Mouse (Mus musculus) retina, embryonic 14.5 days (tissue): Measurements from ENCODE around the gene Fgd3.

Experiments used
- DNase-seq: peaks from one replicate; pipeline ENCODE4 v3.0.0-alpha.2; 2015; ENCODE audit warnings: low spot score

Gene Fgd3

GRCm38 (mm10) chr13:49341012-49341830, 21.1 kb upstream of the Fgd3 start, which contains the start of gene Bicd2:
Gene Bicd2 (plus strand): TSS chr13:49341585.
- DNase-seq: peak; percentile 98

- peak; percentile 57 for DNase-seq
These were observed 18.9 kb upstream of the Fgd3 start for GRCm38 (mm10) chr13:49338893-49339546.

- peak; percentile 41 for DNase-seq
These were observed 15.2 kb upstream of the Fgd3 start for GRCm38 (mm10) chr13:49335077-49335982.

GRCm38 (mm10) chr13:49333250-49333649, 13.1 kb upstream of the Fgd3 start:
- DNase-seq: no peak

- DNase-seq: no peak
These were observed 8.0 kb upstream of the Fgd3 start for GRCm38 (mm10) chr13:49328101-49328500.

- DNase-seq: peak; percentile 78
These were observed 6.4 kb upstream of the Fgd3 start for GRCm38 (mm10) chr13:49326246-49327206.

- no peak for DNase-seq
These were observed 4.8 kb upstream of the Fgd3 start for GRCm38 (mm10) chr13:49324871-49325270.

GRCm38 (mm10) chr13:49322739-49323138, 2.6 kb upstream of the Fgd3 start:
- DNase-seq: no peak

- no peak for DNase-seq
These were observed 2.1 kb upstream of the Fgd3 start for GRCm38 (mm10) chr13:49322169-49322568.

GRCm38 (mm10) chr13:49321452-49321851, 1.3 kb upstream of the Fgd3 start:
- DNase-seq: no peak

- no peak for DNase-seq
These were observed 403 bp upstream of the Fgd3 start for GRCm38 (mm10) chr13:49320514-49320913.

GRCm38 (mm10) chr13:49317914-49318313, 2.2 kb downstream of the Fgd3 start:
- DNase-seq: no peak

GRCm38 (mm10) chr13:49317508-49317907, 2.6 kb downstream of the Fgd3 start:
- no peak for DNase-seq

- peak; percentile 74 for DNase-seq
These were observed 3.5 kb downstream of the Fgd3 start for GRCm38 (mm10) chr13:49316386-49317162.

- no peak for DNase-seq
These were observed 8.5 kb downstream of the Fgd3 start for GRCm38 (mm10) chr13:49311642-49312041.

GRCm38 (mm10) chr13:49309501-49309900, 10.6 kb downstream of the Fgd3 start:
- DNase-seq: no peak

GRCm38 (mm10) chr13:49308861-49309403, 11.2 kb downstream of the Fgd3 start:
- no peak for DNase-seq

GRCm38 (mm10) chr13:49308206-49308605, 11.9 kb downstream of the Fgd3 start:
- no peak for DNase-seq

- no peak for DNase-seq
These were observed 12.7 kb downstream of the Fgd3 start for GRCm38 (mm10) chr13:49307311-49307969.
